Mouse (Mus musculus) cerebellum, adult (tissue): ENCODE results near the gene B230217C12Rik.

Experiments
- ATAC-seq: cut with Nextera tagmentation; 2 replicates; pipeline ENCODE4 v1.9.2; 2017; ENCODE audit warnings: mild to moderate bottlenecking, moderate library complexity, mixed read lengths; ENCODE audit not compliant: insufficient number of reproducible peaks, low FRiP score, low TSS enrichment

Gene B230217C12Rik

GRCm38 (mm10) chr11:97808621-97809234 lies 31.9 kb upstream of the B230217C12Rik start:
- no peak for ATAC-seq

- ATAC-seq: no peak
Observed at GRCm38 (mm10) chr11:97809235-97810121, 31.1 kb upstream of the B230217C12Rik start.

- no peak for ATAC-seq
Observed at GRCm38 (mm10) chr11:97810356-97810755, 30.2 kb upstream of the B230217C12Rik start.

- no peak for ATAC-seq
Observed at GRCm38 (mm10) chr11:97810970-97811369, 29.6 kb upstream of the B230217C12Rik start.

GRCm38 (mm10) chr11:97811569-97812362 lies 28.8 kb upstream of the B230217C12Rik start:
- ATAC-seq: no peak

- no peak for ATAC-seq
Observed at GRCm38 (mm10) chr11:97812491-97812921, 28.1 kb upstream of the B230217C12Rik start.

GRCm38 (mm10) chr11:97813085-97813484 lies 27.5 kb upstream of the B230217C12Rik start:
- ATAC-seq: no peak

- ATAC-seq: no peak
Observed at GRCm38 (mm10) chr11:97813746-97814515, 26.6 kb upstream of the B230217C12Rik start.

- ATAC-seq: no peak
Observed at GRCm38 (mm10) chr11:97815736-97816135, 24.8 kb upstream of the B230217C12Rik start.

- no peak for ATAC-seq
Observed at GRCm38 (mm10) chr11:97816176-97816575, 24.4 kb upstream of the B230217C12Rik start.

GRCm38 (mm10) chr11:97816916-97817315 lies 23.7 kb upstream of the B230217C12Rik start:
- no peak for ATAC-seq

- ATAC-seq: no peak
Observed at GRCm38 (mm10) chr11:97817379-97817778, 23.2 kb upstream of the B230217C12Rik start.

- ATAC-seq: no peak
Observed at GRCm38 (mm10) chr11:97818003-97818402, 22.6 kb upstream of the B230217C12Rik start.

GRCm38 (mm10) chr11:97818571-97818970 lies 22.0 kb upstream of the B230217C12Rik start:
- ATAC-seq: no peak

- ATAC-seq: no peak
Observed at GRCm38 (mm10) chr11:97819102-97819501, 21.5 kb upstream of the B230217C12Rik start.

- no peak for ATAC-seq
Observed at GRCm38 (mm10) chr11:97819923-97820322, 20.7 kb upstream of the B230217C12Rik start.

GRCm38 (mm10) chr11:97820840-97821239 lies 19.7 kb upstream of the B230217C12Rik start:
- no peak for ATAC-seq

GRCm38 (mm10) chr11:97821401-97822064 lies 19.0 kb upstream of the B230217C12Rik start:
- ATAC-seq: no peak

- ATAC-seq: peak; percentile 57; the same call in 1 of the 2 replicates
Observed at GRCm38 (mm10) chr11:97822840-97823603, 17.6 kb upstream of the B230217C12Rik start.
